Mouse (Mus musculus) heart, embryonic 16.5 days (tissue): ENCODE data around the gene Gm29735. TPM values are rescaled to one million over a fixed set of nuclear protein-coding genes. Genes with fewer than 3 reads are reported as not detected.
"Not testable (repeated sequence)": the region's sequence is repeated elsewhere in the genome, so short reads cannot be mapped to it uniquely, and the experiment has no call there.

Source experiments
- ATAC-seq: fragments of 200-750 bp; cut with Nextera tagmentation; replicated peaks from 2 replicates; pipeline ENCODE4 v1.8.0; 2017; ENCODE audit warnings: moderate number of reproducible peaks; ENCODE audit not compliant: insufficient read depth, low FRiP score; ENCODE audit errors: extremely low read depth
- H3K27ac ChIP-seq: fragments of 300-500 bp; sonication (generic); 2 replicates; pipeline ENCODE4 v1.5.1; 2014; ENCODE audit warnings: mild to moderate bottlenecking, low read length, control low read depth, moderate library complexity
- H3K27me3 ChIP-seq: fragments of 300-500 bp; sonication (generic); 2 replicates; pipeline ENCODE4 v1.6.1; 2014; ENCODE audit warnings: low read length, mixed read lengths; ENCODE audit not compliant: control insufficient read depth, insufficient read depth
- H3K36me3 ChIP-seq: fragments of 300-500 bp; sonication (generic); 2 replicates; pipeline ENCODE4 v1.6.1; 2014; ENCODE audit not compliant: control insufficient read depth, insufficient read depth
- H3K4me1 ChIP-seq: fragments of 300-500 bp; sonication (generic); 2 replicates; pipeline ENCODE4 v1.6.1; 2014; ENCODE audit warnings: low read length, mixed read lengths; ENCODE audit not compliant: control insufficient read depth, insufficient read depth
- H3K4me2 ChIP-seq: fragments of 300-500 bp; sonication (generic); 2 replicates; pipeline ENCODE4 v1.6.1; 2014; ENCODE audit warnings: low read depth, mild to moderate bottlenecking, control low read depth, low read length
- H3K4me3 ChIP-seq: fragments of 300-500 bp; sonication (generic); 2 replicates; pipeline ENCODE4 v1.5.1; 2014; ENCODE audit warnings: mild to moderate bottlenecking, control low read depth, low read length
- H3K9ac ChIP-seq: fragments of 300-500 bp; sonication (generic); 2 replicates; pipeline ENCODE4 v1.6.1; 2014; ENCODE audit warnings: low read length, control low read depth
- H3K9me3 ChIP-seq: fragments of 300-500 bp; sonication (generic); replicated peaks from 2 replicates; pipeline ENCODE4 v1.6.1; 2016; ENCODE audit warnings: low read length; ENCODE audit not compliant: control insufficient read depth
- WGBS: fragments of 180-500 bp; shearing (Covaris S2); extraction: QIAGEN DNeasy Blood & Tissue Kit; methylation state at CpG from one replicate; pipeline ENCODE4 v1.1.7; 2014; 5-methylcytosine and 5-hydroxymethylcytosine counted together
- polyA plus RNA-seq: library from polyadenylated mRNA; unstranded; fragments of >200 nt; fragmentation: Nextera tagmentation; extraction: Ambion mirVana; gene quantifications from 2 replicates; pipeline ENCODE4 v1.2.1, GENCODE M21; 2015

Gene Gm29735
- polyA plus RNA-seq, result not detected in 2 replicates

GRCm38 (mm10) chr7:142157013-142157412 lies at the start of gene Gm29735:
Gm29735 (minus strand) TSS chr7:142157113.
- not testable (repeated sequence) for H3K27ac ChIP-seq, H3K36me3 ChIP-seq, H3K9ac ChIP-seq, ATAC-seq, H3K4me1 ChIP-seq, H3K27me3 ChIP-seq, H3K9me3 ChIP-seq, H3K4me2 ChIP-seq, H3K4me3 ChIP-seq
- 41% methylated on average over 2 of the region's 2 CpGs for WGBS

- Histone ChIP-seq H3K9ac (no peak overlapping the region), H3K36me3 (no peaks in the 10 kb centered on the region), H3K9me3 (no peaks in the 10 kb centered on the region), H3K27me3 (no peaks in the 10 kb centered on the region), H3K4me2 (no peak overlapping the region), H3K27ac (no peak overlapping the region), H3K4me3 (no peak overlapping the region), H3K4me1 (no peaks in the 10 kb centered on the region)
- ATAC-seq, result no peak
These were observed 48.6 kb upstream of the Gm29735 start for GRCm38 (mm10) chr7:142205488-142205887.

- H3K9me3 ChIP-seq, result no peaks in the 10 kb centered on the region
- H3K9ac ChIP-seq, result no peak within 1 kb of the TSS
- H3K27me3 ChIP-seq, result no peaks in the 10 kb centered on the region
- no peak within 1 kb of the TSS for H3K4me3 ChIP-seq
- no peaks in the 10 kb centered on the region for H3K36me3 ChIP-seq
- no peaks in the 10 kb centered on the region for H3K4me1 ChIP-seq
- H3K27ac ChIP-seq, result no peak within 1 kb of the TSS
- no peak for ATAC-seq
- WGBS, result 43% methylated on average over 1 of the region's 1 CpGs
- H3K4me2 ChIP-seq, result no peak within 1 kb of the TSS
These were observed 44.2 kb upstream of the Gm29735 start, which contains the start of gene Krtap5-3 for GRCm38 (mm10) chr7:142201064-142201463. Krtap5-3 (plus strand) TSS chr7:142201364.

- Histone ChIP-seq H3K9me3 (peaks cover 4% of the 10 kb centered on the region; the same call in 1 of the 2 replicates), H3K36me3 (no peaks in the 10 kb centered on the region), H3K27ac (no peak overlapping the region), H3K4me2 (no peak overlapping the region), H3K27me3 (no peaks in the 10 kb centered on the region), H3K4me1 (no peaks in the 10 kb centered on the region), H3K4me3 (no peak overlapping the region), H3K9ac (no peak overlapping the region)
- 60% methylated on average over 2 of the region's 2 CpGs for WGBS
- ATAC-seq, result no peak
These were observed 41.8 kb upstream of the Gm29735 start for GRCm38 (mm10) chr7:142198748-142199147.

- H3K27ac ChIP-seq, result no peak within 1 kb of the TSS
- WGBS, result 29% methylated on average over 2 of the region's 2 CpGs
- H3K36me3 ChIP-seq, result no peaks in the 10 kb centered on the region
- H3K9ac ChIP-seq, result no peak within 1 kb of the TSS
- H3K4me2 ChIP-seq, result no peak within 1 kb of the TSS
- H3K4me3 ChIP-seq, result no peak within 1 kb of the TSS
- peaks cover 4% of the 10 kb centered on the region; the same call in 1 of the 2 replicates for H3K9me3 ChIP-seq
- no peaks in the 10 kb centered on the region for H3K27me3 ChIP-seq
- no peaks in the 10 kb centered on the region for H3K4me1 ChIP-seq
- no peak for ATAC-seq
These were observed 33.4 kb upstream of the Gm29735 start, which contains the start of gene Gm10153 for GRCm38 (mm10) chr7:142190289-142190688. Gm10153 (minus strand) TSS chr7:142190389.

- Histone ChIP-seq H3K27ac (no peak overlapping the region), H3K9me3 (no peaks in the 10 kb centered on the region), H3K4me1 (no peaks in the 10 kb centered on the region), H3K9ac (no peak overlapping the region), H3K4me2 (no peak overlapping the region), H3K4me3 (no peak overlapping the region), H3K36me3 (no peaks in the 10 kb centered on the region), H3K27me3 (no peaks in the 10 kb centered on the region)
- WGBS, result 59% methylated on average over 2 of the region's 2 CpGs
- no peak for ATAC-seq
These were observed 31.2 kb upstream of the Gm29735 start for GRCm38 (mm10) chr7:142188156-142188555.

GRCm38 (mm10) chr7:142181021-142181420 lies 24.1 kb upstream of the Gm29735 start:
- no peak for ATAC-seq
- 21% methylated on average over 1 of the region's 1 CpGs for WGBS
- H3K4me1 ChIP-seq, result no peaks in the 10 kb centered on the region
- H3K9ac ChIP-seq, result no peak overlapping the region
- no peak overlapping the region for H3K4me3 ChIP-seq
- no peaks in the 10 kb centered on the region for H3K36me3 ChIP-seq
- H3K4me2 ChIP-seq, result no peak overlapping the region
- H3K27me3 ChIP-seq, result no peaks in the 10 kb centered on the region
- H3K9me3 ChIP-seq, result no peaks in the 10 kb centered on the region
- H3K27ac ChIP-seq, result no peak overlapping the region

- Histone ChIP-seq H3K4me2 (no peak overlapping the region), H3K4me3 (no peak overlapping the region), H3K36me3 (no peaks in the 10 kb centered on the region), H3K27ac (no peak overlapping the region), H3K27me3 (no peaks in the 10 kb centered on the region), H3K9ac (no peak overlapping the region), H3K4me1 (no peaks in the 10 kb centered on the region), H3K9me3 (no peaks in the 10 kb centered on the region)
- ATAC-seq, result no peak
- WGBS, result 72% methylated on average over 1 of the region's 1 CpGs
These were observed 21.8 kb upstream of the Gm29735 start for GRCm38 (mm10) chr7:142178685-142179084.

GRCm38 (mm10) chr7:142175905-142176304 lies 19.0 kb upstream of the Gm29735 start, which contains the start of gene Krtap5-2:
Krtap5-2 (minus strand) TSS chr7:142176005.
- ATAC-seq, H3K27me3 ChIP-seq, H3K4me2 ChIP-seq, H3K27ac ChIP-seq, H3K9me3 ChIP-seq, H3K9ac ChIP-seq, H3K36me3 ChIP-seq, H3K4me3 ChIP-seq, H3K4me1 ChIP-seq: not testable (repeated sequence)
